Mouse (Mus musculus) megakaryocyte, embryonic 14.5 days (primary cell): ENCODE measurements around the gene C1qtnf12.

Source experiments
- FLI1 ChIP-seq: IDR thresholded peaks from 2 replicates; pipeline ENCODE4 v1.6.1; 2012; ENCODE audit warnings: low read length, inconsistent platforms, mixed read lengths
- GATA1 ChIP-seq: IDR thresholded peaks from 3 replicates; pipeline ENCODE4 v1.6.1; 2012; ENCODE audit warnings: mixed read lengths, low read length, inconsistent platforms, borderline replicate concordance

DNA sequence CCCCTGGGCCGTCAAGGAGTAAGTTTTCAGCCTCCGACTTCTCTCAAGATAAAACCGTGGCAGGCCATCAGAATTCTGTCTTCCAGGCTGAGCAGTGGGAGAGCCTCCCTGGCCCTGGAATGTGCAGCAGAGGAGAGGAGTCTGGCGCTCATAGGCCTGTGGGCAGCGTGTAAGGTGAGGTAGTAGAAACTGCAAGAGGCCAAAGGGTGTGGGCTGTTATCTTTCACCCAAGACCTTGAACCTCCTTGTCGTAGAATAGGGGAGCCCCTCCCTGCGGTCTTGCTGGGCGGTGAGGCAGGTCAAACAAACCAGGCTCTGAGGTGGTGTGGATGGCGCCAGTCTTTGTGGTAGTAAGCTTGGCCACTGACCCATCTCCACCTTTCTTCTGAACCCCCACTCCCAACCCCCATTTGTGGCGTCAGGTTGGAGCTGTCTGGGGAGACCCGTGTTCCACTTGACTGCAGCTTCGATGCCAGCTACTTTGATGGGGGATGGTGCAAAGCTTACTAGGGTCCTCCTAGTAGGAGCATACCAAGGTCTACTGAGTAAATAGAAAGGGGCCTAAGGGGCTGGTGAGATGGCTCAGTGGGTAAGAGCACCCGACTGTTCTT lies 7.0 kb downstream of the C1qtnf12 start:
- no peak for TF ChIP-seq GATA1
- TF ChIP-seq FLI1: no peak
